ENCODE assay signal across 8 mouse cellular contexts in genomic region chr10:58497320-58498284, GRCm38 (mm10). TPM values are rescaled to one million over a fixed set of nuclear protein-coding genes. Genes with fewer than 3 reads are reported as not detected.
DNase-seq lines count a peak whose midpoint lies in the region; ATAC-seq and TF ChIP-seq lines count a peak whose summit lies in the region.

Ccdc138 (plus strand) TSS chr10:58497948.

- no peak for TF ChIP-seq EP300 in MEL (IDR thresholded peaks at IDR 0.05; ENCODE audit: low read depth in 1 of 2, low read length in 2 of 2)

- no peak for TF ChIP-seq RAD21 in MEL (IDR thresholded peaks at IDR 0.05; ENCODE audit: low read depth, low read length)

- H3K79me2 ChIP-seq in MEL (ENCODE audit: control insufficient read depth, insufficient read depth, low read length, poor library complexity), result no peaks in the 10 kb centered on the region; the same call in 1 of the 2 replicates

- H3K4me1 ChIP-seq in MEL (ENCODE audit: control insufficient read depth in 1 of 2, insufficient read depth in 2 of 2, low read length in 2 of 2), result no peaks in the 10 kb centered on the region; a peak in 2 of 4 replicates
- no peaks in the 10 kb centered on the region for H3K4me1 ChIP-seq in cerebellum, adult 2 months (ENCODE audit: control insufficient read depth, insufficient read depth, low read length)
- H3K4me1 ChIP-seq in lung, embryonic 16.5 days (replicated peaks; ENCODE audit: control insufficient read depth, insufficient read depth, low read length), result peaks cover 12% of the 10 kb centered on the region

- WGBS in cerebellum, adult 2 months, result 2% methylated on average over 50 of the region's 50 CpGs
- 1% methylated on average over 50 of the region's 50 CpGs for WGBS in lung, embryonic 16.5 days

- peak within 1 kb of the TSS; percentile 59 for H3K4me2 ChIP-seq in lung, embryonic 16.5 days (ENCODE audit: low read depth, low read length)

- ATAC-seq in hematopoietic stem cell, adult 5-6 weeks (replicated peaks in 1 of 2; ENCODE audit: insufficient read depth in 1 of 2, low FRiP score in 2 of 2, low TSS enrichment in 1 of 2, low read depth in 1 of 2, poor library complexity in 2 of 2, severe bottlenecking in 2 of 2), result peak; percentile 98 to 99
- peak; percentile 99 for ATAC-seq in lung, embryonic 16.5 days (ENCODE audit: low read depth)

- H3K9me3 ChIP-seq in MEL (replicated peaks; ENCODE audit: insufficient read depth, low read length), result no peaks in the 10 kb centered on the region
- H3K9me3 ChIP-seq in lung, embryonic 16.5 days (ENCODE audit: control insufficient read depth, low read length), result no peaks in the 10 kb centered on the region

- peak; percentile 95 for DNase-seq in MEL (ENCODE audit: low read depth, low spot score)
- DNase-seq in cerebellum, adult 2 months, result peak; percentile 84 to 88
- peak; percentile 87 for DNase-seq in forelimb bud, embryonic 11.5 days (ENCODE audit: low read depth, low spot score)
- peak; percentile 88 for DNase-seq in layer of hippocampus, adult 9-10 months (ENCODE audit: low spot score)
- DNase-seq in ovary, postnatal 10 days (ENCODE audit: low spot score), result peak; percentile 85
- peak; percentile 90 to 91 for DNase-seq in thymus, postnatal 10 days (ENCODE audit: low spot score in 2 of 2)

- H3K9ac ChIP-seq in MEL (ENCODE audit: control insufficient read depth, low read depth, low read length, poor library complexity, severe bottlenecking), result peak within 1 kb of the TSS; percentile 77
- peak within 1 kb of the TSS; percentile 78 for H3K9ac ChIP-seq in lung, embryonic 16.5 days (ENCODE audit: low read length)

- peak in 1 of 2 experiments; percentile 2; a peak in 1 of 4 replicates for TF ChIP-seq POLR2A in MEL (IDR thresholded peaks at IDR 0.05; ENCODE audit: control insufficient read depth in 1 of 2, insufficient read depth in 1 of 2, low read depth in 1 of 2, low read length in 2 of 2, poor library complexity in 1 of 2)
- peak; percentile 18; the same call in 1 of the 2 replicates for TF ChIP-seq POLR2A in cerebellum, adult 2 months (IDR thresholded peaks at IDR 0.05; ENCODE audit: borderline replicate concordance, insufficient read depth, low read length)

- peak within 1 kb of the TSS; percentile 65 to 82 for H3K4me3 ChIP-seq in MEL (ENCODE audit: control insufficient read depth in 1 of 2, insufficient read depth in 1 of 2, low read depth in 2 of 2, low read length in 2 of 2)
- peak within 1 kb of the TSS; percentile 87 for H3K4me3 ChIP-seq in cerebellum, adult 2 months (replicated peaks; ENCODE audit: insufficient read depth, low read depth, low read length)
- H3K4me3 ChIP-seq in lung, embryonic 16.5 days (ENCODE audit: low read length), result peak within 1 kb of the TSS; percentile 75

- H3K27ac ChIP-seq in MEL (ENCODE audit: control insufficient read depth, low read depth, low read length), result peak within 1 kb of the TSS; percentile 76
- H3K27ac ChIP-seq in cerebellum, adult 2 months (ENCODE audit: insufficient read depth, low read length), result no peak within 1 kb of the TSS
- peak within 1 kb of the TSS; percentile 90 for H3K27ac ChIP-seq in lung, embryonic 16.5 days (ENCODE audit: low read length)

- no peaks in the 10 kb centered on the region for H3K27me3 ChIP-seq in MEL (ENCODE audit: control insufficient read depth in 1 of 2, insufficient read depth in 2 of 2, low read length in 2 of 2)
- H3K27me3 ChIP-seq in cerebellum, adult 2 months (ENCODE audit: control insufficient read depth, insufficient read depth, low read length), result no peaks in the 10 kb centered on the region
- H3K27me3 ChIP-seq in lung, embryonic 16.5 days (ENCODE audit: control insufficient read depth, insufficient read depth, low read depth, low read length), result no peaks in the 10 kb centered on the region

- TF ChIP-seq CTCF in MEL (IDR thresholded peaks at IDR 0.05 in 2 of 3, conservative IDR thresholded peaks at IDR 0.05 in 1 of 3; ENCODE audit: control insufficient read depth in 1 of 3, insufficient read depth in 1 of 3, low read depth in 2 of 3, low read length in 3 of 3, poor library complexity in 1 of 3, severe bottlenecking in 1 of 3), result peak in 2 of 3 experiments; percentile 13 to 24; a peak in 2 of 6 replicates
- TF ChIP-seq CTCF in cerebellum, adult 2 months (IDR thresholded peaks at IDR 0.05; ENCODE audit: borderline replicate concordance, insufficient read depth, low read depth, low read length), result no peak; the same call in 1 of the 2 replicates

- H3K36me3 ChIP-seq in MEL (ENCODE audit: control insufficient read depth in 1 of 2, insufficient read depth in 2 of 2, low read length in 2 of 2), result peaks cover 3 to 20% of the 10 kb centered on the region in 2 experiments
- peaks cover 18% of the 10 kb centered on the region; the same call in 1 of the 2 replicates for H3K36me3 ChIP-seq in lung, embryonic 16.5 days (ENCODE audit: control insufficient read depth, insufficient read depth, low read length)

TF ChIP-seq in MEL, 35 proteins besides CTCF, POLR2A, EP300 and RAD21:
- TF ChIP-seq HCFC1 (IDR thresholded peaks at IDR 0.05; ENCODE audit: low read depth, low read length) (peak; percentile 71), MYB (IDR thresholded peaks at IDR 0.05; ENCODE audit: low read depth, low read length) (no peak), ZC3H11A (IDR thresholded peaks at IDR 0.05; ENCODE audit: low read depth, low read length) (no peak), RCOR1 (IDR thresholded peaks at IDR 0.05; ENCODE audit: low read depth, low read length) (peak; percentile 81), POLR2AphosphoS5 (IDR thresholded peaks at IDR 0.05; ENCODE audit: borderline replicate concordance, low read depth, low read length) (no peak), E2F4 (IDR thresholded peaks at IDR 0.05; ENCODE audit: borderline replicate concordance, low read depth, low read length) (no peak), ETS1 (IDR thresholded peaks at IDR 0.05; ENCODE audit: low read depth, low read length) (no peak), NRF1 (IDR thresholded peaks at IDR 0.05; ENCODE audit: insufficient read depth, low read depth, low read length, poor library complexity, severe bottlenecking) (no peak), ZKSCAN1 (IDR thresholded peaks at IDR 0.05; ENCODE audit: low read depth, low read length) (no peak), USF2 (IDR thresholded peaks at IDR 0.05; ENCODE audit: borderline replicate concordance in 1 of 2, insufficient read depth in 1 of 2, low read depth in 1 of 2, low read length in 2 of 2) (no peak), MEF2A (IDR thresholded peaks at IDR 0.05; ENCODE audit: extremely low read depth, insufficient replicate concordance, low read depth, low read length, poor library complexity, severe bottlenecking) (no peak), POLR2AphosphoS2 (IDR thresholded peaks at IDR 0.05; ENCODE audit: low read length) (peak; percentile 73), MAX (IDR thresholded peaks at IDR 0.05; ENCODE audit: low read length) (0 out of 2 replicates have a peak, but pooled peaks have one; percentile 14), SIN3A (IDR thresholded peaks at IDR 0.05; ENCODE audit: low read length) (peak; percentile 64), ZNF384 (IDR thresholded peaks at IDR 0.05; ENCODE audit: low read depth, low read length) (peak; percentile 60), ELF1 (IDR thresholded peaks at IDR 0.05; ENCODE audit: low read depth, low read length) (peak; percentile 72; the same call in 1 of the 2 replicates), ZMIZ1 (IDR thresholded peaks at IDR 0.05; ENCODE audit: low read depth, low read length) (peak; percentile 73; the same call in 1 of the 2 replicates), TAL1 (IDR thresholded peaks at IDR 0.05; ENCODE audit: low read length) (no peak), UBTF (IDR thresholded peaks at IDR 0.05; ENCODE audit: borderline replicate concordance, insufficient read depth, low read depth, low read length) (0 out of 2 replicates have a peak, but pooled peaks have one; percentile 18), CHD2 (IDR thresholded peaks at IDR 0.05; ENCODE audit: low read length) (no peak)

RNA-seq across cellular contexts. Expression of gene Ccdc138, which starts in this region (rescaled TPM):
- 1.2 and 1.3 TPM in 2 replicates for total RNA-seq in MEL (2012; rRNA removed)
- 1 to 10 TPM in 1 of 2 experiments, not detected in 1; 1.3 TPM for polyA plus RNA-seq in MEL (2012; ENCODE audit: insufficient read depth in 1 of 2, insufficient read length in 2 of 2, low read depth in 1 of 2, low replicate concordance in 2 of 2, missing spikeins in 1 of 2)
- polyA plus RNA-seq in cerebellum, adult 2 months (2012; rRNA removed), result 1.3 TPM in 2 replicates
- 9.4 and 12.8 TPM in 2 replicates for total RNA-seq in hematopoietic stem cell, adult 5-6 weeks (2017)
- polyA plus RNA-seq in lung, embryonic 16.5 days (2015; fragmentation: Nextera tagmentation; extraction: Ambion mirVana), result 9.6 and 11.2 TPM in 2 replicates
